Mouse (Mus musculus) G1E (cell line): ENCODE results near the gene Diras1.

Experiments used
- CTCF ChIP-seq: IDR thresholded peaks from 2 replicates; pipeline ENCODE4 v1.5.1; 2012; ENCODE audit warnings: low read depth, low read length, inconsistent platforms, mixed read lengths
- POLR2AphosphoS5 ChIP-seq: IDR thresholded peaks from 2 replicates; pipeline ENCODE4 v1.6.1; 2012; ENCODE audit warnings: low read depth, low read length, inconsistent platforms; ENCODE audit not compliant: insufficient replicate concordance
- TAL1 ChIP-seq: conservative IDR thresholded peaks from 2 replicates; pipeline ENCODE4 v1.6.1; 2012; ENCODE audit warnings: low read depth, low read length, inconsistent platforms, mixed read lengths

GRCm38 (mm10) chr10:81010851-81011250 is 14.6 kb downstream of the Diras1 start:
- TF ChIP-seq CTCF = no peak
- TF ChIP-seq POLR2AphosphoS5 = no peak
- TF ChIP-seq TAL1 = no peak
